Mouse (Mus musculus) neutrophil, adult 59 days (primary cell): ENCODE results near the gene Fam124b. TPM values are rescaled to one million over a fixed set of nuclear protein-coding genes. Genes with fewer than 3 reads are reported as not detected.

Source experiments
- total RNA-seq, 2 experiments: library from RNA; stranded (reverse); gene quantifications; 1 replicate in 1 of 2; 2 replicates in 1 of 2; pipeline ENCODE4 v1.2.4; 2023

The Fam124b gene
- under 1 TPM in 1 of 2 experiments, not detected in 1; 0.11 TPM for total RNA-seq

GRCm38 (mm10) chr1:80218268-80218667, at the start of gene Fam124b:
TSS of gene Fam124b (minus strand) at chr1:80218473.

Other genes with a start within 250 kb of the Fam124b start
- 100 to 1,000 TPM; 104 to 125 TPM for gene Cul3, start 122.0 kb upstream of the Fam124b start, total RNA-seq
- not detected for gene Gm45261, start 243.0 kb upstream of the Fam124b start, total RNA-seq